ENCODE assay signal across 25 mouse cellular contexts in the genomic region with DNA sequence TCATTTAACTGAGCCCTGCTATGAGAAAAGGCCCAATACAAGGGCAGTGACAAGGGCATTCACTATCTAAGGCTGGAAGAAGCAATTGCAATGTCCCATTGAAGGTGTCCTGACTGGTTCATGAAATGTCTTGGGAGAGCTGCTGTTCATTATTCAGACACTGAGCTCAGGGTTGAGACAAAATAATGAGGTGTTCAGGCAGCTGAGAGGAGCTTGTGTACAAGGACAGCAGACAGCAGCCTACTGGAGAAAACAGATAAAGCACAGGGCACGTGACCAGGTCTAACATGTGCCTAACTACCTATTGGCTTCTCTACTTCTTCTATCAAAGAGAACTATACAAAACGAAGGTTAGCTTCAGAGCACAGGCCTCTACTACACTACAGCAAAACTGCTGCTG. TPM values are rescaled to one million over a fixed set of nuclear protein-coding genes. Genes with fewer than 3 reads are reported as not detected.
"Had no signal": no experiment of that assay in that cellular context is flagged by ENCODE, and none has a peak within 500 bp of the region (broad histone marks: within the 10 kb centered on the region; RNA-seq: fewer than 3 reads in every experiment).

No protein-coding gene starts in this region.

- H3K9me3 ChIP-seq: megakaryocyte, embryonic 14.5 days; midbrain, embryonic 10.5 days; midbrain, embryonic 13.5 days; neural tube, embryonic 13.5 days had no signal

- H3K4me1 ChIP-seq: megakaryocyte, embryonic 14.5 days; midbrain, embryonic 10.5 days; midbrain, embryonic 13.5 days; neural tube, embryonic 13.5 days had no signal

- H3K27ac ChIP-seq: layer of hippocampus, adult 2 months; midbrain, embryonic 10.5 days; midbrain, embryonic 13.5 days; neural tube, embryonic 13.5 days; stomach, postnatal 0 days had no signal

- DNase-seq: kidney, adult 8-10 months; kidney, postnatal 14 days; layer of hippocampus, adult 9-11 months; lung, postnatal 14 days; right cerebral cortex, adult 18-20 months; right cerebral cortex, postnatal 14 days; right cerebral cortex, postnatal 4 days; thymus, adult 2 months; thymus, postnatal 14 days; thymus, postnatal 4 days had no signal

- H3K36me3 ChIP-seq: midbrain, embryonic 10.5 days; midbrain, embryonic 13.5 days; neural tube, embryonic 13.5 days had no signal

- H3K4me2 ChIP-seq: midbrain, embryonic 13.5 days; neural tube, embryonic 13.5 days had no signal

- H3K4me3 ChIP-seq: layer of hippocampus, adult 2 months; megakaryocyte, embryonic 14.5 days; midbrain, embryonic 10.5 days; midbrain, embryonic 13.5 days; myocyte; neural tube, embryonic 13.5 days had no signal

- ATAC-seq: intestine, postnatal 0 days; midbrain, embryonic 13.5 days; midbrain, embryonic 16.5 days had no signal

- H3K9ac ChIP-seq: midbrain, embryonic 13.5 days; neural tube, embryonic 13.5 days had no signal

RNA-seq across cellular contexts. Expression of gene Shroom2, which starts 31.1 kb away (rescaled TPM):
- total RNA-seq: monocyte, adult 5-6 weeks had no signal

RNA-seq across cellular contexts. Expression of gene Gpr143, which starts 43.5 kb away (rescaled TPM):
- total RNA-seq: liver, adult 2 months; monocyte, adult 5-6 weeks; neutrophil, adult 5-6 weeks had no signal
- polyA plus RNA-seq: intestine, embryonic 14.5 days; intestine, postnatal 0 days; large intestine, adult 2 months; limb, embryonic 11.5 days; liver, adult 2 months had no signal
